Mouse (Mus musculus) kidney, embryonic 16.5 days (tissue): ENCODE measurements at regions not wholly inside any gene's neighbourhood (a gene's known extent, or its start where the extent isn't known, plus 50 kb on each side); places are given as distances from the start of the nearest gene placed in this dataset.

Source experiments
- ATAC-seq: fragments of 200-750 bp; cut with Nextera tagmentation; 2 replicates; pipeline ENCODE4 v1.8.0; 2017; ENCODE audit warnings: moderate TSS enrichment; ENCODE audit not compliant: low FRiP score, low TSS enrichment
- H3K27ac ChIP-seq: fragments of 300-500 bp; sonication (generic); 2 replicates; pipeline ENCODE4 v1.5.1; 2014; ENCODE audit warnings: low read length
- H3K27me3 ChIP-seq: fragments of 300-500 bp; sonication (generic); 2 replicates; pipeline ENCODE4 v1.6.1; 2014; ENCODE audit warnings: low read length, control low read depth, mixed read lengths; ENCODE audit not compliant: insufficient read depth
- H3K36me3 ChIP-seq: fragments of 300-500 bp; sonication (generic); 2 replicates; pipeline ENCODE4 v1.6.1; 2014; ENCODE audit warnings: low read length, control low read depth, mixed read lengths; ENCODE audit not compliant: insufficient read depth
- H3K4me1 ChIP-seq: fragments of 300-500 bp; sonication (generic); 2 replicates; pipeline ENCODE4 v1.6.1; 2014; ENCODE audit warnings: low read length, control low read depth, mixed read lengths; ENCODE audit not compliant: insufficient read depth
- H3K4me2 ChIP-seq: fragments of 300-500 bp; sonication (generic); replicated peaks from 2 replicates; pipeline ENCODE4 v1.6.1; 2014; ENCODE audit warnings: low read depth, low read length
- H3K4me3 ChIP-seq: fragments of 300-500 bp; sonication (generic); 2 replicates; pipeline ENCODE4 v1.5.1; 2014; ENCODE audit warnings: mild to moderate bottlenecking, low read length
- H3K9ac ChIP-seq: fragments of 300-500 bp; sonication (generic); replicated peaks from 2 replicates; pipeline ENCODE4 v1.6.1; 2014; ENCODE audit warnings: low read length
- H3K9me3 ChIP-seq: fragments of 300-500 bp; sonication (generic); 2 replicates; pipeline ENCODE4 v1.6.1; 2016; ENCODE audit warnings: low read length, control low read depth
- whole genome bisulfite sequencing: fragments of 180-500 bp; shearing (Covaris S2); extraction: QIAGEN DNeasy Blood & Tissue Kit; methylation state at CpG from one replicate; pipeline ENCODE4 v1.1.7; 2014; 5-methylcytosine and 5-hydroxymethylcytosine counted together

DNA sequence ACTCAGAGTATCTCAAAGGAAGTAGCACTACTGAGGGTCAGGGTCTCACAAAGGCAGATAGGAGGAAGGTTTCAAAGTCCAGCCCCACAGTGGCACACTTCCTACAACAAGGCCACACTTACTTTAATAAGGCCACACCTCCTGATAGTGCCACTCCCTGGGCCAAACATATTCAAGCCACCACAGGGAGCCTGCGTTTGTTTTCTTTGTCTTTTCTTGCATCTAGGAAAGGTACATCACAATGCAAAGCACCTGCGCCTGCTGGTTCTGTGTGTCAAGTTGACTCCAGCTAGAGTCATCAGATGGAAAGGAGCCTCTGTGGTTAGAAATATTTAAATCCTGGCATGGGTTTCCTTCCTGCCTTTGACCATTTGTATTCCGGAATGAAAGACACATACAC lies 355.4 kb upstream of the Castor2 start:
- Histone ChIP-seq H3K27ac (no peak overlapping the region), H3K4me2 (no peak overlapping the region), H3K4me3 (no peak overlapping the region), H3K9me3 (peaks cover 9% of the 10 kb centered on the region), H3K27me3 (no peaks in the 10 kb centered on the region), H3K36me3 (no peaks in the 10 kb centered on the region), H3K9ac (no peak overlapping the region), H3K4me1 (no peaks in the 10 kb centered on the region)
- WGBS = 93% methylated on average over 3 of the region's 3 CpGs
- ATAC-seq = no peak

- no peaks in the 10 kb centered on the region for H3K27me3 ChIP-seq
- no peaks in the 10 kb centered on the region for H3K4me1 ChIP-seq
- no peak overlapping the region for H3K9ac ChIP-seq
- H3K4me3 ChIP-seq = no peak overlapping the region
- peaks cover 9% of the 10 kb centered on the region for H3K9me3 ChIP-seq
- no peak overlapping the region for H3K4me2 ChIP-seq
- H3K27ac ChIP-seq = no peak overlapping the region
- no peak for ATAC-seq
- H3K36me3 ChIP-seq = no peaks in the 10 kb centered on the region
- WGBS = 66% methylated on average over 2 of the region's 2 CpGs
Observed at GRCm38 (mm10) chr5:133743606-133744005, 355.9 kb upstream of the Castor2 start.

GRCm38 (mm10) chr5:133731871-133732270 lies 367.6 kb upstream of the Castor2 start:
- no peaks in the 10 kb centered on the region for H3K27me3 ChIP-seq
- ATAC-seq = no peak
- no peak overlapping the region for H3K27ac ChIP-seq
- no peak overlapping the region for H3K4me3 ChIP-seq
- H3K4me2 ChIP-seq = no peak overlapping the region
- H3K9ac ChIP-seq = no peak overlapping the region
- no peaks in the 10 kb centered on the region; the same call in 1 of the 2 replicates for H3K9me3 ChIP-seq
- WGBS = 85% methylated on average over 4 of the region's 4 CpGs
- no peaks in the 10 kb centered on the region for H3K36me3 ChIP-seq
- H3K4me1 ChIP-seq = no peaks in the 10 kb centered on the region

- no peak for ATAC-seq
- Histone ChIP-seq H3K27me3 (no peaks in the 10 kb centered on the region), H3K4me2 (no peak overlapping the region), H3K27ac (no peak overlapping the region), H3K9me3 (no peaks in the 10 kb centered on the region), H3K4me3 (no peak overlapping the region), H3K4me1 (no peaks in the 10 kb centered on the region), H3K36me3 (no peaks in the 10 kb centered on the region), H3K9ac (no peak overlapping the region)
- WGBS = 59% methylated on average over 10 of the region's 10 CpGs
Observed at GRCm38 (mm10) chr5:133718187-133719078, 381.1 kb upstream of the Castor2 start.

GRCm38 (mm10) chr5:133715830-133716229 lies 383.7 kb upstream of the Castor2 start:
- no peak for ATAC-seq
- WGBS = 97% methylated on average over 1 of the region's 1 CpGs

GRCm38 (mm10) chr5:133712652-133713051 lies 386.9 kb upstream of the Castor2 start:
- Histone ChIP-seq H3K9me3 (no peaks in the 10 kb centered on the region), H3K4me2 (no peak overlapping the region), H3K36me3 (no peaks in the 10 kb centered on the region), H3K4me3 (no peak overlapping the region), H3K9ac (no peak overlapping the region), H3K27me3 (no peaks in the 10 kb centered on the region), H3K4me1 (no peaks in the 10 kb centered on the region), H3K27ac (no peak overlapping the region)
- ATAC-seq = no peak
- WGBS = 75% methylated on average over 3 of the region's 3 CpGs

More at GRCm38 (mm10) chr5:133715830-133716229, 383.7 kb upstream of the Castor2 start:
- Histone ChIP-seq H3K9me3 (no peaks in the 10 kb centered on the region), H3K27me3 (no peaks in the 10 kb centered on the region), H3K27ac (no peak overlapping the region), H3K4me2 (no peak overlapping the region), H3K4me1 (no peaks in the 10 kb centered on the region), H3K9ac (no peak overlapping the region), H3K4me3 (no peak overlapping the region), H3K36me3 (no peaks in the 10 kb centered on the region)

DNA sequence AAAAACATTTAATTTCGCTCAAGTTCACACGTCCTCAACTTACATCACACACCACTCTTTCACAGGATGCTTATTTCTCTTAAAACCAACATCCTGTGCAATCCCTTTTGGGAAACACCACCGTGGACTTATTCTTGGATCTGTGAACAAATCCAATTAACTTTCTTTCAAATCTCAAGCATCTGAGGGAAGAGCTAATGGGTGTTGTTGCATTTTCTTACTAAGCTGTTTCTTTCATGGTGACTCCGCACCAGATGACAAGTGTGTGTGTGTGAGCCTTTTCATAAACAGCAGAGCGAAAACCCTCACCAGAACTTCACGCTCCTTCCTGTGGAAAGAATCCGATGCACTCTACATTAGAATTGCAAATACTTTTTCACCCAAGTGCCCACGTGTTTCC lies 390.6 kb upstream of the Castor2 start:
- Histone ChIP-seq H3K9me3 (no peaks in the 10 kb centered on the region), H3K27ac (no peak overlapping the region), H3K4me2 (no peak overlapping the region), H3K36me3 (no peaks in the 10 kb centered on the region), H3K9ac (no peak overlapping the region), H3K27me3 (no peaks in the 10 kb centered on the region), H3K4me3 (no peak overlapping the region), H3K4me1 (no peaks in the 10 kb centered on the region)
- no peak for ATAC-seq
- WGBS = 76% methylated on average over 8 of the region's 8 CpGs

DNA sequence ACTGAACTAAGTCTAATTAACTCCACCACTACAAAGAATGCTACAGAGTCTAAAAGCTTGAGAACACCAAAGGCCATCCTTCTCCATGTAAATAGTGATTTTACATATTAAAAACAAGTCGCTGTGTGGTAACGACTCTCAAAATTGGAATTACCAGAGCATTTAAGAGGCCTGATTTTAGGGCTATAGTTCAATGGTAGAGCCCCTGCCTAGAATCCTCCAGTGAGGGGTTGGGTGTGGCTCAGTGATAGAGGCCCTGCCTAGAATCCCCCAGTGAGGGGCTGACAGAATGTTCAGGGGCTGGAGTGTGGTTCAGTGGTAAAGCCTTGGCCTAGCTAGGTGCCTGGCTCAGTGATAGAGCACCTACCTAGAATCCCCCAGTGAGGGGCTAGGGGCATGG lies 413.3 kb upstream of the Castor2 start:
- no peak for ATAC-seq
- no peaks in the 10 kb centered on the region for H3K4me1 ChIP-seq
- 81% methylated on average over 2 of the region's 2 CpGs for WGBS

GRCm38 (mm10) chr5:133683021-133683420 lies 416.5 kb upstream of the Castor2 start:
- Histone ChIP-seq H3K4me2 (no peak overlapping the region), H3K9me3 (no peaks in the 10 kb centered on the region), H3K4me3 (no peak overlapping the region), H3K27ac (no peak overlapping the region), H3K27me3 (no peaks in the 10 kb centered on the region), H3K36me3 (no peaks in the 10 kb centered on the region), H3K4me1 (no peaks in the 10 kb centered on the region), H3K9ac (no peak overlapping the region)
- 22% methylated on average over 10 of the region's 10 CpGs for WGBS
- no peak for ATAC-seq

More for the DNA sequence above, 413.3 kb upstream of the Castor2 start:
- no peak overlapping the region for H3K4me3 ChIP-seq
- no peaks in the 10 kb centered on the region for H3K9me3 ChIP-seq
- H3K4me2 ChIP-seq = no peak overlapping the region
- H3K27me3 ChIP-seq = no peaks in the 10 kb centered on the region
- no peaks in the 10 kb centered on the region for H3K36me3 ChIP-seq
- no peak overlapping the region for H3K9ac ChIP-seq
- no peak overlapping the region for H3K27ac ChIP-seq

- no peaks in the 10 kb centered on the region for H3K9me3 ChIP-seq
- H3K4me2 ChIP-seq = no peak overlapping the region
- 71% methylated on average over 15 of the region's 15 CpGs for WGBS
- no peak overlapping the region for H3K9ac ChIP-seq
- H3K4me3 ChIP-seq = no peak overlapping the region
- H3K4me1 ChIP-seq = no peaks in the 10 kb centered on the region
- H3K36me3 ChIP-seq = no peaks in the 10 kb centered on the region
- no peak for ATAC-seq
- H3K27ac ChIP-seq = no peak overlapping the region
- no peaks in the 10 kb centered on the region for H3K27me3 ChIP-seq
Observed at GRCm38 (mm10) chr5:133676791-133677450, 422.6 kb upstream of the Castor2 start.
